ENCODE assay signal across 8 mouse cellular contexts in genomic region chr17:25795609-25796092, GRCm38 (mm10). TPM values are rescaled to one million over a fixed set of nuclear protein-coding genes. Genes with fewer than 3 reads are reported as not detected.
A peak's percentile ranks its signal among the peaks of the same experiment; 100 is the strongest.
DNase-seq lines count a peak whose midpoint lies in the region; ATAC-seq and TF ChIP-seq lines count a peak whose summit lies in the region.

TSS of gene AC134908.4 (minus strand) at chr17:25795659.

- peak within 1 kb of the TSS; percentile 69 for H3K4me3 ChIP-seq in spleen, adult 2 months (ENCODE audit: extremely low read depth, insufficient read depth, insufficient read length)
- peak within 1 kb of the TSS; percentile 77 for H3K4me3 ChIP-seq in limb, embryonic 13.5 days

- peak within 1 kb of the TSS; percentile 91 for H3K4me2 ChIP-seq in limb, embryonic 13.5 days (replicated peaks)

- no peak for ATAC-seq in limb, embryonic 13.5 days (ENCODE audit: low FRiP score, low read depth)

- no peaks in the 10 kb centered on the region for H3K27me3 ChIP-seq in spleen, adult 2 months (ENCODE audit: control insufficient read depth, insufficient read depth, low read length)
- H3K27me3 ChIP-seq in limb, embryonic 13.5 days: no peaks in the 10 kb centered on the region

- no peaks in the 10 kb centered on the region for H3K9me3 ChIP-seq in limb, embryonic 13.5 days

- no peak for TF ChIP-seq POLR2A in spleen, adult 2 months (IDR thresholded peaks at IDR 0.05; ENCODE audit: low read depth, low read length)

- WGBS in spleen, adult 2 months: 68% methylated on average over 6 of the region's 6 CpGs
- WGBS in limb, embryonic 13.5 days: 8% methylated on average over 6 of the region's 6 CpGs

- no peaks in the 10 kb centered on the region for H3K36me3 ChIP-seq in spleen, adult 2 months (ENCODE audit: control insufficient read depth, insufficient read depth, low read length)
- H3K36me3 ChIP-seq in limb, embryonic 13.5 days: no peaks in the 10 kb centered on the region

- no peak for TF ChIP-seq CTCF in spleen, adult 2 months (IDR thresholded peaks at IDR 0.05; ENCODE audit: extremely low read depth, insufficient read depth, insufficient read length, insufficient replicate concordance)

- peak; percentile 52 to 60 for DNase-seq in adrenal gland, adult (ENCODE audit: inconsistent age in 2 of 2, low spot score in 1 of 2)
- DNase-seq in adrenal gland, postnatal 25 days: no peak
- DNase-seq in spleen, adult 2 months (ENCODE audit: low read depth in 1 of 2, low spot score in 2 of 2): no peak
- no peak for DNase-seq in spleen, postnatal 36 days (ENCODE audit: low spot score in 2 of 2)
- peak; percentile 49 for DNase-seq in hindlimb bud, embryonic 11.5 days (ENCODE audit: extremely low spot score, low read depth, low spot score)
- peak; percentile 86 for DNase-seq in retina, embryonic 14.5 days (ENCODE audit: low spot score)
- no peak for DNase-seq in ovary, postnatal 36 days (ENCODE audit: low spot score)

- peak within 1 kb of the TSS; percentile 81 for H3K9ac ChIP-seq in limb, embryonic 13.5 days

- H3K4me1 ChIP-seq in spleen, adult 2 months (ENCODE audit: control insufficient read depth, insufficient read depth, insufficient read length): peaks cover 15% of the 10 kb centered on the region
- H3K4me1 ChIP-seq in limb, embryonic 13.5 days: peaks cover 51% of the 10 kb centered on the region

- no peak within 1 kb of the TSS for H3K27ac ChIP-seq in spleen, adult 2 months (ENCODE audit: insufficient read depth, low read length)
- H3K27ac ChIP-seq in limb, embryonic 13.5 days: 0 out of 2 replicates have a peak within 1 kb of the TSS, but pooled peaks have one; percentile 17

RNA-seq across cellular contexts. Expression of gene AC134908.4, which starts in this region (rescaled TPM):
- total RNA-seq in adrenal gland, postnatal 25 days (2021): not detected in 2 replicates
- polyA plus RNA-seq in spleen, adult 2 months (2012; rRNA removed): 1.1 TPM in 1 of 2 replicates, not detected in the other
- 2.2 TPM in 1 of 2 replicates, not detected in the other for polyA plus RNA-seq in limb, embryonic 13.5 days (2015; fragmentation: Nextera tagmentation; extraction: Ambion mirVana)

Comparison
In these comparisons a context has a peak if more than half of its experiments do, and no peak if none do; other contexts are left out.
1. DNase-seq: peak in adrenal gland, adult (2 of 2), hindlimb bud, embryonic 11.5 days (single experiment) and retina, embryonic 14.5 days (single experiment); none in adrenal gland, postnatal 25 days (single experiment), spleen, adult 2 months (0 of 2), spleen, postnatal 36 days (0 of 2) and ovary, postnatal 36 days (single experiment).